In the genomic region with DNA sequence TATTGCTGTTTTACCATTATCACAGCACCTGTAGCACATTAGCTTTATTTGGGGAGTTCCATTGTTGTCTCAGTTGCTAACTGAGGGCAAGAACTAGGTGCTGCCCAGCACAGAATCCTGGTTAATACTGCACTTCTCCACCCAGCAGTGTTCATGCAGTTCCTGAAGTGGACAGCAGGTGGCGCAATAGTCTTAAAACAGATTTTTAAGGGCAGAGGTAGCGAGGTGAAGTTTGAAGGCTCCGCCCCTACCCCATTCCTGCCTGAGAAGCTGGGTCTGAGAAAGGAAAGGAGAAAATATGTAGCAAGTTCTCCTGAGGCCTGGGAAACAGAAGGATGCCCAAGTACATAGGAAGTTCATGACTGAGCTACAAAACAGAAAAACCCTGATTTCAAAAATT, we compare ENCODE assay signal across 8 mouse cellular contexts. TPM values are rescaled to one million over a fixed set of nuclear protein-coding genes. Genes with fewer than 3 reads are reported as not detected.
A peak's percentile ranks its signal among the peaks of the same experiment; 100 is the strongest.
DNase-seq lines count a peak whose midpoint lies in the region; ATAC-seq and TF ChIP-seq lines count a peak whose summit lies in the region.

No protein-coding gene starts in this region.

- no peak overlapping the region for H3K4me2 ChIP-seq in embryonic facial prominence, embryonic 14.5 days (ENCODE audit: low read depth, low read length)
- H3K4me2 ChIP-seq in heart, postnatal 0 days (ENCODE audit: low read depth, low read length): no peak overlapping the region

- H3K27ac ChIP-seq in embryonic facial prominence, embryonic 14.5 days (replicated peaks; ENCODE audit: low read depth, low read length): no peak overlapping the region
- no peak overlapping the region for H3K27ac ChIP-seq in heart, postnatal 0 days (ENCODE audit: low read depth)

- TF ChIP-seq EP300 in heart, postnatal 0 days (IDR thresholded peaks at IDR 0.05; ENCODE audit: low read depth): no peak

- no peak overlapping the region for H3K9ac ChIP-seq in embryonic facial prominence, embryonic 14.5 days (ENCODE audit: low read depth, low read length)
- no peak overlapping the region for H3K9ac ChIP-seq in heart, postnatal 0 days (replicated peaks; ENCODE audit: low read depth, low read length)

- no peak for ATAC-seq in G1E (ENCODE audit: extremely low read depth, insufficient number of reproducible peaks, low FRiP score, poor library complexity, severe bottlenecking)
- peak; percentile 45; the same call in 1 of the 2 replicates for ATAC-seq in embryonic facial prominence, embryonic 14.5 days (ENCODE audit: low read depth)
- ATAC-seq in heart, postnatal 0 days (ENCODE audit: insufficient read depth, low read depth): no peak; the same call in 1 of the 2 replicates

- H3K4me3 ChIP-seq in G1E (ENCODE audit: low read depth, low read length): no peak overlapping the region
- H3K4me3 ChIP-seq in embryonic facial prominence, embryonic 14.5 days (ENCODE audit: low read depth, low read length): no peak overlapping the region
- no peak overlapping the region for H3K4me3 ChIP-seq in heart, postnatal 0 days (ENCODE audit: low read depth, low read length)

- WGBS in embryonic facial prominence, embryonic 14.5 days: 2% methylated on average over 3 of the region's 3 CpGs
- 1% methylated on average over 3 of the region's 3 CpGs for WGBS in heart, postnatal 0 days

- peaks cover 52% of the 10 kb centered on the region for H3K27me3 ChIP-seq in G1E (ENCODE audit: insufficient read depth, low read length)
- no peaks in the 10 kb centered on the region for H3K27me3 ChIP-seq in embryonic facial prominence, embryonic 14.5 days (replicated peaks; ENCODE audit: control insufficient read depth, insufficient read depth, low read length)
- no peaks in the 10 kb centered on the region for H3K27me3 ChIP-seq in heart, postnatal 0 days (ENCODE audit: control insufficient read depth, insufficient read depth, low read length)

- H3K36me3 ChIP-seq in G1E (replicated peaks): no peaks in the 10 kb centered on the region
- peaks cover 26% of the 10 kb centered on the region for H3K36me3 ChIP-seq in embryonic facial prominence, embryonic 14.5 days (ENCODE audit: control insufficient read depth, insufficient read depth, low read length)
- 0 out of 2 replicates have a peak, but pooled peaks cover 3% of the 10 kb centered on the region for H3K36me3 ChIP-seq in heart, postnatal 0 days (replicated peaks; ENCODE audit: control insufficient read depth, insufficient read depth, low read length)

- no peaks in the 10 kb centered on the region for H3K9me3 ChIP-seq in G1E (replicated peaks)
- H3K9me3 ChIP-seq in embryonic facial prominence, embryonic 14.5 days (ENCODE audit: control insufficient read depth, low read length): no peaks in the 10 kb centered on the region
- no peaks in the 10 kb centered on the region for H3K9me3 ChIP-seq in heart, postnatal 0 days (replicated peaks; ENCODE audit: control insufficient read depth, low read length)

- peaks cover 22% of the 10 kb centered on the region for H3K4me1 ChIP-seq in G1E (ENCODE audit: insufficient read depth, low read depth, low read length)
- H3K4me1 ChIP-seq in embryonic facial prominence, embryonic 14.5 days (ENCODE audit: control insufficient read depth, insufficient read depth, low read length): no peaks in the 10 kb centered on the region
- peaks cover 10% of the 10 kb centered on the region for H3K4me1 ChIP-seq in heart, postnatal 0 days (ENCODE audit: control insufficient read depth, insufficient read depth)

- TF ChIP-seq CTCF in G1E (IDR thresholded peaks at IDR 0.05; ENCODE audit: low read depth, low read length): peak; percentile 66
- peak; percentile 94 for TF ChIP-seq CTCF in heart, postnatal 0 days (IDR thresholded peaks at IDR 0.05; ENCODE audit: low read depth)

- DNase-seq in G1E (ENCODE audit: low spot score): peak; percentile 53
- DNase-seq in adrenal gland, postnatal 4 days (ENCODE audit: low spot score in 2 of 2): peak; percentile 63 to 71
- peak; percentile 88 for DNase-seq in embryonic facial prominence, embryonic 14.5 days (ENCODE audit: low spot score)
- DNase-seq in heart, postnatal 0 days (ENCODE audit: low spot score): peak; percentile 60
- DNase-seq in layer of hippocampus, adult 8-10 months (ENCODE audit: low spot score in 2 of 2): peak; percentile 57 to 90
- peak; percentile 69 to 88 for DNase-seq in lung, postnatal 4 days
- peak; percentile 81 to 90 for DNase-seq in right cerebral cortex, postnatal 10 days (ENCODE audit: low spot score in 2 of 2)
- peak; percentile 74 to 84 for DNase-seq in urinary bladder, postnatal 36 days (ENCODE audit: low spot score in 2 of 2)

RNA-seq across cellular contexts. Expression of a gene that starts 11.9 kb away (rescaled TPM):
- total RNA-seq in G1E (2014; fragmentation: Nextera tagmentation): 290 and 308 TPM in 2 replicates
- total RNA-seq in G1E (2017): 115 and 146 TPM in 2 replicates
- polyA plus RNA-seq in G1E (2012): 403 and 416 TPM in 2 replicates
- 10 to 100 TPM; 91.3 to 98.4 TPM for total RNA-seq in adrenal gland, postnatal 4 days (2021)
- polyA plus RNA-seq in embryonic facial prominence, embryonic 14.5 days (2014; fragmentation: Nextera tagmentation; extraction: Ambion mirVana): 44.9 and 47.4 TPM in 2 replicates
- 77.0 and 77.9 TPM in 2 replicates for total RNA-seq in heart, postnatal 0 days (2014; rRNA removed; ENCODE audit: low replicate concordance)
- 24.0 and 26.2 TPM in 2 replicates for polyA plus RNA-seq in heart, postnatal 0 days (2015; fragmentation: Nextera tagmentation; extraction: Ambion mirVana)
- 100 to 1,000 TPM; 463 to 479 (median 474) TPM for total RNA-seq in layer of hippocampus, adult 8-10 months (2022)

RNA-seq across cellular contexts. Expression of a gene that starts 36.8 kb away (rescaled TPM):
- total RNA-seq in G1E (2014; fragmentation: Nextera tagmentation) (2.5 and 2.8 TPM in 2 replicates), G1E (2017) (1.4 and 1.5 TPM in 2 replicates)
- polyA plus RNA-seq in G1E (2012): 1.1 and 1.4 TPM in 2 replicates
- total RNA-seq in adrenal gland, postnatal 4 days (2021): 10 to 100 TPM; 20.0 to 22.7 TPM
- polyA plus RNA-seq in embryonic facial prominence, embryonic 14.5 days (2014; fragmentation: Nextera tagmentation; extraction: Ambion mirVana): 42.6 and 56.6 TPM in 2 replicates
- 3.8 and 6.7 TPM in 2 replicates for total RNA-seq in heart, postnatal 0 days (2014; rRNA removed; ENCODE audit: low replicate concordance)
- polyA plus RNA-seq in heart, postnatal 0 days (2015; fragmentation: Nextera tagmentation; extraction: Ambion mirVana): 4.1 and 4.2 TPM in 2 replicates
- 1 to 10 TPM; 2.5 to 2.8 (median 2.7) TPM for total RNA-seq in layer of hippocampus, adult 8-10 months (2022)

RNA-seq across cellular contexts. Expression of a gene that starts 42.0 kb away (rescaled TPM):
- total RNA-seq in G1E (2014; fragmentation: Nextera tagmentation) (not detected in 2 replicates), G1E (2017) (1.6 and 1.8 TPM in 2 replicates)
- 0.07 and 0.10 TPM in 2 replicates for polyA plus RNA-seq in G1E (2012)
- total RNA-seq in adrenal gland, postnatal 4 days (2021): not detected
- polyA plus RNA-seq in embryonic facial prominence, embryonic 14.5 days (2014; fragmentation: Nextera tagmentation; extraction: Ambion mirVana): 0.70 and 0.76 TPM in 2 replicates
- not detected in 2 replicates for total RNA-seq in heart, postnatal 0 days (2014; rRNA removed; ENCODE audit: low replicate concordance)
- 0.89 and 0.93 TPM in 2 replicates for polyA plus RNA-seq in heart, postnatal 0 days (2015; fragmentation: Nextera tagmentation; extraction: Ambion mirVana)
- total RNA-seq in layer of hippocampus, adult 8-10 months (2022): not detected

RNA-seq across cellular contexts. Expression of a gene that starts 55.4 kb away (rescaled TPM):
- total RNA-seq in G1E (2014; fragmentation: Nextera tagmentation): 4.5 and 4.9 TPM in 2 replicates
- total RNA-seq in G1E (2017): 0.76 and 0.81 TPM in 2 replicates
- polyA plus RNA-seq in G1E (2012): 5.5 and 5.8 TPM in 2 replicates
- 100 to 1,000 TPM in 1 of 2 experiments, 10 to 100 TPM in 1; 79.3 to 138 TPM for total RNA-seq in adrenal gland, postnatal 4 days (2021)
- polyA plus RNA-seq in embryonic facial prominence, embryonic 14.5 days (2014; fragmentation: Nextera tagmentation; extraction: Ambion mirVana): 700 and 828 TPM in 2 replicates
- total RNA-seq in heart, postnatal 0 days (2014; rRNA removed; ENCODE audit: low replicate concordance): 18.5 and 48.2 TPM in 2 replicates
- 100 and 119 TPM in 2 replicates for polyA plus RNA-seq in heart, postnatal 0 days (2015; fragmentation: Nextera tagmentation; extraction: Ambion mirVana)
- 10 to 100 TPM; 21.4 to 27.8 (median 24.1) TPM for total RNA-seq in layer of hippocampus, adult 8-10 months (2022)
